Mouse (Mus musculus) embryonic stem cell, embryonic (primary cell): ENCODE measurements around the gene Npas3.

ENCODE experiments used
- CTCF ChIA-PET, 4 experiments: fragments of 300-600 bp in 2 of 4; fragments of 350-600 bp in 2 of 4; sonication (Branson Sonifier 250); formaldehyde crosslinking; loops; one replicate each; lab custom pipeline; 2022; ENCODE audit warnings: inconsistent platforms in 2 of 4; lab: Charles Lee
- POLR2A ChIA-PET, 4 experiments: fragments of 300-600 bp in 2 of 4; fragments of 350-600 bp in 2 of 4; sonication (Branson Sonifier 250); formaldehyde crosslinking; loops; one replicate each; lab custom pipeline; 2022; ENCODE audit warnings: antibody characterized with exemption in 4 of 4, inconsistent platforms in 1 of 4; lab: Charles Lee

The Npas3 gene

GRCm38 (mm10) chr12:53514885-53515284, 266.4 kb downstream of the Npas3 start:
- ChIA-PET POLR2A (interaction anchor here in 1 of 4 experiments (0.7 kb wide), 1 partner anchor 66 kb away, joined by 4 read pairs; no protein-coding TSS in a partner anchor), CTCF (no interaction called here)

GRCm38 (mm10) chr12:53519556-53519955, 271.1 kb downstream of the Npas3 start:
- CTCF ChIA-PET = no interaction called here

GRCm38 (mm10) chr12:53522631-53523030, 274.2 kb downstream of the Npas3 start:
- CTCF ChIA-PET = no interaction called here

More at GRCm38 (mm10) chr12:53519556-53519955, 271.1 kb downstream of the Npas3 start:
- POLR2A ChIA-PET = interaction anchor here in 1 of 4 experiments (1.0 kb wide), 1 partner anchor 30 kb away, joined by 4 read pairs; no protein-coding TSS in a partner anchor

GRCm38 (mm10) chr12:53527046-53527445, 278.6 kb downstream of the Npas3 start:
- CTCF ChIA-PET = no interaction called here
- POLR2A ChIA-PET = interaction anchor here in 1 of 4 experiments (0.6 kb wide), 1 partner anchor 215 kb away, joined by 5 read pairs; no protein-coding TSS in a partner anchor

More at GRCm38 (mm10) chr12:53522631-53523030, 274.2 kb downstream of the Npas3 start:
- POLR2A ChIA-PET = no interaction called here

GRCm38 (mm10) chr12:53529345-53529744, 280.9 kb downstream of the Npas3 start:
- ChIA-PET POLR2A (no interaction called here), CTCF (no interaction called here)

GRCm38 (mm10) chr12:53536816-53537215, 288.3 kb downstream of the Npas3 start:
- CTCF ChIA-PET = no interaction called here
- POLR2A ChIA-PET = no interaction called here

GRCm38 (mm10) chr12:53556359-53556758, 307.9 kb downstream of the Npas3 start:
- ChIA-PET CTCF (no interaction called here), POLR2A (no interaction called here)

- POLR2A ChIA-PET = no interaction called here
- CTCF ChIA-PET = no interaction called here
These were observed 309.8 kb downstream of the Npas3 start for GRCm38 (mm10) chr12:53558259-53558658.

- ChIA-PET POLR2A (no interaction called here), CTCF (no interaction called here)
These were observed 318.4 kb downstream of the Npas3 start for GRCm38 (mm10) chr12:53566712-53567387.

- ChIA-PET POLR2A (no interaction called here), CTCF (no interaction called here)
These were observed 332.7 kb downstream of the Npas3 start for GRCm38 (mm10) chr12:53581181-53581580.

- ChIA-PET CTCF (no interaction called here), POLR2A (no interaction called here)
These were observed 338.8 kb downstream of the Npas3 start for GRCm38 (mm10) chr12:53587249-53587648.

- POLR2A ChIA-PET = no interaction called here
- CTCF ChIA-PET = no interaction called here
These were observed 339.4 kb downstream of the Npas3 start for GRCm38 (mm10) chr12:53587691-53588504.

GRCm38 (mm10) chr12:53589446-53589961, 341.0 kb downstream of the Npas3 start:
- ChIA-PET POLR2A (interaction anchor here in 1 of 4 experiments (1.8 kb wide), 1 partner anchor 8 kb away, joined by 5 read pairs; no protein-coding TSS in a partner anchor), CTCF (no interaction called here)

GRCm38 (mm10) chr12:53605661-53606060, 357.2 kb downstream of the Npas3 start:
- POLR2A ChIA-PET = no interaction called here
- CTCF ChIA-PET = interaction anchor here in 1 of 4 experiments (0.5 kb wide), 1 partner anchor 27 kb away, joined by 3 read pairs; no protein-coding TSS in a partner anchor

GRCm38 (mm10) chr12:53612120-53612519, 363.6 kb downstream of the Npas3 start:
- ChIA-PET CTCF (no interaction called here), POLR2A (no interaction called here)

- CTCF ChIA-PET = interaction anchor here in 1 of 4 experiments (0.5 kb wide), 1 partner anchor 11 kb away, joined by 6 read pairs; no protein-coding TSS in a partner anchor
- POLR2A ChIA-PET = no interaction called here
These were observed 372.8 kb downstream of the Npas3 start for GRCm38 (mm10) chr12:53621271-53621670.

GRCm38 (mm10) chr12:53623793-53624192, 375.3 kb downstream of the Npas3 start:
- POLR2A ChIA-PET = no interaction called here

GRCm38 (mm10) chr12:53624379-53625021, 376.0 kb downstream of the Npas3 start:
- ChIA-PET CTCF (no interaction called here), POLR2A (no interaction called here)

More at GRCm38 (mm10) chr12:53623793-53624192, 375.3 kb downstream of the Npas3 start:
- CTCF ChIA-PET = no interaction called here

GRCm38 (mm10) chr12:53629483-53630120, 381.1 kb downstream of the Npas3 start:
- ChIA-PET CTCF (no interaction called here), POLR2A (no interaction called here)
